Mouse (Mus musculus): ENCODE results near the gene 4930442H23Rik.
"Not testable (repeated sequence)": the region's sequence is repeated elsewhere in the genome, so short reads cannot be mapped to it uniquely, and the experiment has no call there.

4930442H23Rik gene

GRCm38 (mm10) chr10:81177958-81178712 lies 5.5 kb downstream of the 4930442H23Rik start:
- no peak for DNase-seq (ENCODE audit: low read depth, low spot score)

- no peak for DNase-seq (ENCODE audit: low read depth, low spot score)
Measured at GRCm38 (mm10) chr10:81177491-81177925, 6.1 kb downstream of the 4930442H23Rik start.

- DNase-seq (ENCODE audit: low read depth, low spot score), result peak; percentile 98
Measured at GRCm38 (mm10) chr10:81176466-81177271, 7.0 kb downstream of the 4930442H23Rik start, which contains the start of gene Eef2. Eef2 (plus strand) TSS chr10:81176631.

- no peak for DNase-seq (ENCODE audit: low read depth, low spot score)
Measured at GRCm38 (mm10) chr10:81175936-81176465, 7.6 kb downstream of the 4930442H23Rik start.

DNA sequence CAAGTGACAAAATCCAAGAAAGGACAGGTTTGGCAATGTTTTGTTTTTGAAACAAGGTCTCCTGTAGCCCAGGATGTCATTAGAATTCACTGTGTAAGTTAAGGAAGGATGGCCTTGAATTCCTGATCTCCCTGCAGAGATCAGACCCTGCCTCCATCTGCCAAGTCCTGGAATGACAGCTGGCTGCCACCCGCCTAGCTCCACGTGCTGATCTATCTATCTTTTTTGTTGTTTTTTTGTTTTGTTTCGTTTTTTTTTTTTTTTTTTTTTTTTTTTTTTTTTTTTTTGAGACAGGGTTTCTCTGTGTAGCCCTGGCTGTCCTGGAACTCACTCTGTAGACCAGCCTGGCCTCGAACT lies 8.3 kb downstream of the 4930442H23Rik start:
- DNase-seq (ENCODE audit: low read depth, low spot score), result not testable (repeated sequence)

- DNase-seq (ENCODE audit: low read depth, low spot score), result peak; percentile 96
Measured at GRCm38 (mm10) chr10:81174617-81175344, 8.9 kb downstream of the 4930442H23Rik start.

DNA sequence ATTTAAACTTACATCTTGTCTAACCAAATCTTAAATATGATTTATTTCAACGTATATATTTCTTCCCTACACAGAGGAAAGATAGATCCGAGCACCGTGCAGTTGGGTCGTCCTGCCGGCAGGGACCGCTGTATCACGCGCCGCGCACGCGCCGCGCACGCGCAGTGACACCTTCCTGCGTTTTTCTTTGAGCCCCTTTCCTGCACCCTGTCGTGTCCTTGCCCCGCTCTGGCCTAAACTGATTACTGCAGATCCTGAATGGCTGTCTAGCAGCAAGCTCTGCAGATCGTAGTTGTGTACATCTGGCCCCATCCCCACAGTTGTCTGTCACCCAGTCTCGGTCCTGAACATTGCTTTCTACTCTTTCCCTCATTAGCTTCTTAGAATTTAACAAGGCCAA lies 10.5 kb downstream of the 4930442H23Rik start:
- peak; percentile 94 for DNase-seq (ENCODE audit: low read depth, low spot score)

GRCm38 (mm10) chr10:81169411-81169900 lies 14.2 kb downstream of the 4930442H23Rik start:
- not testable (repeated sequence) for DNase-seq (ENCODE audit: low read depth, low spot score)

- peak; percentile 91 for DNase-seq (ENCODE audit: low read depth, low spot score)
Measured at GRCm38 (mm10) chr10:81168521-81169244, 15.0 kb downstream of the 4930442H23Rik start.

DNA sequence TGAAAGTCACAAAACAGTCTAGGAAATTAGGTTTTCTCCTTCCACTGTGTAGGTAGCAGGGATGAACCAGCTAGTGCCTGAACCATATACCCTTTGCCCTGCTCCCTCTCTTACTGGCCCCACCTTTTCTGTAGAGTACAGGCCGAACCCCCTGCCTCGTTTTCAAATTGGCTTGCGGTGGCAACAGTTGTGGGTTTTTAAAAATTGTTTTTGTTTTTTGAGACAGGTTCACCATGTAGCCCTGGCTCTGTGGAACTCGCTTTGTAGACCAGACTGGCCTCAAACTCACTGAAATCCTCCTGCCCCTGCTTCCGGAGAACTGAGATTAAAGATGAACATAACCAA lies 15.6 kb downstream of the 4930442H23Rik start:
- no peak for DNase-seq (ENCODE audit: low read depth, low spot score)

DNA sequence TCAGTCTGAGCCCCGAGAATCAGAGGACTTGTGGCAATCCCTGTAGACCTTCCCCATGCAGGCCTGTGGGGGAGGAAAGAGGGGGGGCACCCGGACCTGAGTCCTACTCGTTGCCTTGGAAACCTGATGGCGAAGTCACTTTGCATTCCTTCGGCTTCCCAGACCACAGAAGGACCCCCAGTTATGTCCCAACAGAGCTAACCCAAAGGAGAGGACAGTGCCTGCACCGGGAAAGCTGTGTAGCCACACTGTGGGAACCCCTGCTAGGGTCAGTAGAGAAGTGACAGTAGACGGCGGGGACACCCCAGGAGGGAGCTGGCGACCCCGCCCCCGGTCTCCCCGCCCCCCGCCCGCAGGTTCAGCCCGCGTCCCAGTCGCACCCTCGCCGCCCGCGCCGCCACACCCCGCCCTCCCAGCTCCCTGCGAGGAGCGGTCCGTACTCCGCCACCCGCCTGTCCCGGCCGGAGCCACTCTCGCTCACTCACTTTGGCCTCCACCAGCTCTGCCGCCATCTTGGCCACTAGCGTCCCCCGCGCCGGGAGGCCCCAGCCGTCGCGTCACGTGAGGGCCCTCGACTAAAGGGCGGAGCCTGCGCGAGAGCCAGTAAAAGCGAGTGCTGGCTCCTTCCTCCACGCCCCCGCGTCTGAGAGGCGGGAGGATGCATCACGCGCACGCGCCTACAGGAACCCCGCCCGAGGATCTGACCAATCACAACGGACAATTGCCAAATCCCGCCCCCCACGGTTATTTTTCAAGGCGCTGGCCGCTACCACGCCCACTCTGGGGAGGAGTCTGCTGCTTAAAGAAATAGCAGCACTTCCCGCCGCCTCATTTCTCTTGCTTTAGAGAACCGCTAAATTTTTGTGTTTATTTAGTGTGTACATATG lies 16.2 kb downstream of the 4930442H23Rik start, which contains the start of gene Pias4:
Gene Pias4, minus strand, starts transcription at position 724 of the 887 bp plus-strand sequence.
- DNase-seq (ENCODE audit: low read depth, low spot score), result peak; percentile 99

DNA sequence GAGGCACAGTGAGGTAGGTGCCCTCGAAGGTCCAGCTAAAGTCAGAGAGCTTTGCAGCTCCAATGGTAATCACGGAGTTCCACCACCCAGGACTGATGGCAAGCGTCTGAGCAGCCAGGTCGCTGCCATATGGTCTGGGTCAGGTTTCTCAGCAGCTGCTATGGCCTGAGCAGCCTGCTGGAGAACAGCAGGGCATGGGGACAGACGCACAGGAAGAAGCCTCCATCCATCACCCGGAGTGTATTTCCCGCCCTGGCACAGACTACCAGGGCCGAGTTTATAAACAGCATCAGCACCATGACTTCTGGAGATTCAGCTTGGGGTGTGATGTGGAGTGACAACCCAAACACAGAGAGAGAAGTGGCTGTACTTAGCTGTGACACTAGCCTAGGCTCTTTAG lies 18.5 kb downstream of the 4930442H23Rik start:
- no peak for DNase-seq (ENCODE audit: low read depth, low spot score)

- no peak for DNase-seq (ENCODE audit: low read depth, low spot score)
Measured at GRCm38 (mm10) chr10:81162318-81162652, 21.4 kb downstream of the 4930442H23Rik start.

- DNase-seq (ENCODE audit: low read depth, low spot score), result no peak
Measured at GRCm38 (mm10) chr10:81161602-81162317, 21.9 kb downstream of the 4930442H23Rik start.

- DNase-seq (ENCODE audit: low read depth, low spot score), result no peak
Measured at GRCm38 (mm10) chr10:81154736-81155135, 28.9 kb downstream of the 4930442H23Rik start.

DNA sequence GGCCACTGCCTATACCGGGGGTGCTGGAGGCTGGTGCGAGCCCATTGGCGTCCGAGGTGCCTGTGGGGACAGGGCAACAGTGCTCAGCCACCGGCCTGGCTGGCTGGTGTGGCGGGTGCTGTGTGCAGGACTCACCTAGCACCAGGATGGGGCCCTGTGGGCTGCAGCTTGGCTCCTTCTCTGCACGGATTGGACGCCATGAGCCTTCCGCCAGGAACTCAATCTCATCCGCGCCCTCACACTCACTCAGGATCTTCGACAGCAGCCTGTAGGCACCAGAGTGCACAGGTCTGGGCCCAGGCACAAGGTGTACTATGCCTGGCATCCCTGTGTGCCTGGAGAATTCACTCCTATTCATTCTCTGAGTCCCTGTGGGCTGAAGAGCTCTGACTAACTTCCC lies 29.3 kb downstream of the 4930442H23Rik start:
- DNase-seq (ENCODE audit: low read depth, low spot score), result no peak

DNA sequence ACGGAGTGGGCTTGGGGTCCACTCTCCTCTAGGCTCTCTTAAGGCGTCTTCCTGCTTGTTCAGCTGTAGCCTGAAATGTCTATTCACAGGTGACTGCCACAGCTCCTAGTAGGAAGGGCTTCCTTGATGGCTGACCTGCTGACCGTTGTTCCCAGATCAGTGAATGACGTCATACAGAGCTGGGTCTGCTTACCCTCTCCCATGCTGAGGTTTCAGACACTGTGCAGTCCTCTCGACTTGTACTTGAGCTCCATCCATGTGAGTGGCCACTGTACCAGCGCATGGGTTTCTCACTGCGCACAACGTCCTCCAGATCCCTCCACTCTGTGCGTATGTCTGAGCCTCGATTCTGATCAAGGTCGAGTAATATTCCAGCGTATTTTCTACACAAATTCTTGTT lies 31.0 kb downstream of the 4930442H23Rik start:
- DNase-seq (ENCODE audit: low read depth, low spot score), result no peak

DNA sequence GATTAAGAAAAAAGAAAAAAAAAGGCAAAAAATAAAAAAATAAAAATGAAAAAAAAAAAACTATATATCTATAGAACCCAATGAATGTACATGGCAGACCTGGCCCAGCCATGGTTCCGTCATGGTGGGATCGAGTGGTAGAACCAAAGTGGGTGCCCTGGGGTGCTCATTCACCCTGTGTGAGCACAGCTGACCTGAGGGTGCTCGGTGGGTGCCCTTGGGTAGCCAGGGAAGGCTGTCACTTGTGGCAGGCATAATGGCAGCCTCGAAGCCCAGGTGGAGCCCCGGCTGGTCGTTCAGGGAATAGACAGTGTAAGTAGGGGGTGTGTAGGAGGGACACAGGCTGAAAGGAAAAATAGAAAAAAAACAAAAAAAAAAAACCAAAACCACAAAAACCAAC lies 32.4 kb downstream of the 4930442H23Rik start:
- DNase-seq (ENCODE audit: low read depth, low spot score), result no peak

- DNase-seq (ENCODE audit: low read depth, low spot score), result no peak
Measured at GRCm38 (mm10) chr10:81146296-81146695, 37.4 kb downstream of the 4930442H23Rik start.

Measured in ES-CJ7 (cell line).